Mouse (Mus musculus) fat pad, adult 2 months (tissue): ENCODE results near the gene Alms1.
"Not testable (repeated sequence)": the region's sequence is repeated elsewhere in the genome, so short reads cannot be mapped to it uniquely, and the experiment has no call there.

ENCODE experiments used
- DNase-seq: peaks from one replicate; pipeline ENCODE4 v3.0.0-alpha.2; 2011; ENCODE audit warnings: low read depth, low spot score; ENCODE audit errors: extremely low read depth

The Alms1 gene

GRCm38 (mm10) chr6:85587396-85588143, at the start of gene Alms1:
Alms1 (plus strand) TSS chr6:85587531.
- DNase-seq, result peak; percentile 13

GRCm38 (mm10) chr6:85543351-85544175, 43.8 kb upstream of the Alms1 start:
- no peak for DNase-seq

DNA sequence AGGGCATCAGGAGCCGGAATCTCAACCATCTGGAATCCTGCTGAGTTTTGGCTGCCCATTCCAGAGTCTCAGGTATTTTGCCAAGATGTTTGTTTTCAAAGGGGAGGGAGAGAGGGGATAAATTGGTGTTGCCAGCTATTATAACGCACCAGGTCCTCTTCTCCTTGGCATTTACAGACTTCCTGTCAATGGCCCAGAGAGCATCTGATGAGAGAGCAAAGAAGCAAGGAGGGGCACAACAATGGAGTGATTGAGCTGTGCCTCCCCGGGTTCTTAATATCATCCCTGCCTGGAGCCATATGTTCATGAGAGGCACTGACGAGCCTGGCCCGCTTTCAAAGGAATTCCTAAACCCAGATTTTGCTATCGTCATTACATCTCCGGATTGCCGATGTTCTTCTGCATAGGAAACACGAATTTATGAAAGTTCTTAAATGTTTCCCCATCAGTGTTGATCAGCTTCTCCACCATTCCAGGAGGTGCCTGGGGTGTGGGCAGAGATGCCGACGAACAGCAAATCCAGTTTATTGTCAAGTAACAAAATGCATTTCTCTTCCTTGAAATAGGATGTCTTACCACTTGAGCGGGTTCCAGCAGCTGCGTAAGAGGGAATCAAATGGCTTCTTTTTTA, 43.0 kb upstream of the Alms1 start:
- no peak for DNase-seq

DNA sequence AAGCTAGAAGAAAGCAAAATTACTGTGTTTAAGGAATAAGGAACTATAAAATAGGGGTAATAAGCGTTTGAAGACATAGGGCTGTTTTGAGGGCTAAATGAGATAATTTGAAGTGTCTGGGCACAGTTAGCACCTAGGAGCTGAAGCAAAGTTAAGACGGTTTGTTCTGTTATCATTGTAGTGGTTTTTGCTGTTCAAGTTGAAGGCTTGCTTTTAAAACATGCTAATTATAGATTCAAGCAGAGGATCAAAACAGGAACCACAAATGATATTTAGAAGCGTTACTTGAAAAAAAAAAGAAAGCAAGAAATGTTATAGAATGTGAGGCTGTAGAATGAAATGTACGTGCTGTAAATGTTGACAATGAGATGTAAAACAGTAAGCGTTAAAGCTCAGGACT, 39.7 kb upstream of the Alms1 start:
- no peak for DNase-seq

GRCm38 (mm10) chr6:85562374-85562773, 25.0 kb upstream of the Alms1 start:
- DNase-seq, result no peak

DNA sequence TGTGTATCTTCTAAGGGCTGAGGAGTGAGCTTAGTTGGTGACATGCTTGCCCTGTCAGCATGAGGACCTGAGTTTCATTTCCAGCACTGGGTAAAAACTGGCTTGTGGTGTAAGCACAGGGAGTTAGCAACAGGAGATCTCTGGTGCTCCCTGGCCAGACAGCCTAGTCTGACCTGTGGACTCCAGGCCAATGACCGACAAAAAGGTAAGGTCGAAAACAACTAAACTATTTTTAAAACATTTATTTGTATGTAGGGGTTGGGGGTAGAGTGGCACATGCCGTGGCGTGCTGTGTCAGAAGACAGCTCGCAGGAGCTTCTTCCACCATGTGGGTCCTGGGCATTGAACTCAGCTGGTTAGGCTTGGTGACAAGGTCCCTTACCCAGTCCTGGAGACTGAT, 14.5 kb upstream of the Alms1 start:
- no peak for DNase-seq

- DNase-seq, result no peak
Measured at GRCm38 (mm10) chr6:85581688-85582087, 5.6 kb upstream of the Alms1 start.

DNA sequence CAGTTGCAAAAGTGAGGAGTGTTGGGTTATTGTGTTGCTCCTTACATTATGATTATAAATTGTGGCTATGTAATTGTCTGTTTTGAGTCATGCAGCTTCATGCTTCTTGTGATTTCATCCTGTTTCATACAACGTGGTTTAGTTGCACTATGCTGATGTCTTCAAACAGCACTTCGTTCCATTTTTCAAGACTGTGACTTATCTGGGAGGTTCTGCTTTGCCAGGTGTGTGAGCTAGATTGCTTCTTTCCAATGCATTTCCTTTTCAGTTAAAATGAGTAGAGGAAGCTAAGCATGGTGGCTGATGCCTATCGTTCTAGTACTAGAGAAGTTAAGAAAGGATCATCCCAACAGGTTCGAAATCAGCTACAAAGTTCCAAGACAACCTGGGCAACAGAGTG, 2.7 kb upstream of the Alms1 start:
- no peak for DNase-seq

DNA sequence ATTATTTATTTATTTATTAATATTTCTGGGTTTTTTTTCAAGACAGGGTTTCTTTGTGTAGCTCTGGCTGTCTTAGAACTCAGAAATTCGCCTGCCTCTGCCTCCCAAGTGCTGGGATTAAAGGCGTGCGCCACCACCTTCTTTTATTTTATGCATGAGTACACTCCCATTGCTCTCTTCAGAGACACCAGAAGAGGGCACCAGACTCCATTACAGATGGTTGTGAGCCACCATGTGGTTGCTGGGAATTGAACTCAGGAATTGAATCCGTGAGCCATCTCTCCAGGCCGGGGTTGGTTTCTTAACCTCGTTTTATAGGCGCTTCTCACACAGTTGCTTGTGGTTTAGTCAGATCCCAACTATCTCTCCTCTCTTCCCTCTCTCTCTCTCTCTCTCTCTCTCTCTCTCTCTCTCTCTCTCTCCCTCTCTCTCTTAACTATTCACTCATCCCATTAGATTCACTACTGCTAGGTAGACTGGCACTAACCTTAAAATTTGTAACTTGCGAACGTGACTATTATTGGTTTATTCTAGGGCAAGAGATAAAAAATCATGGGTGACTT, 445 bp upstream of the Alms1 start:
- no peak for DNase-seq

GRCm38 (mm10) chr6:85588164-85588563, 833 bp downstream of the Alms1 start:
- DNase-seq, result no peak

DNA sequence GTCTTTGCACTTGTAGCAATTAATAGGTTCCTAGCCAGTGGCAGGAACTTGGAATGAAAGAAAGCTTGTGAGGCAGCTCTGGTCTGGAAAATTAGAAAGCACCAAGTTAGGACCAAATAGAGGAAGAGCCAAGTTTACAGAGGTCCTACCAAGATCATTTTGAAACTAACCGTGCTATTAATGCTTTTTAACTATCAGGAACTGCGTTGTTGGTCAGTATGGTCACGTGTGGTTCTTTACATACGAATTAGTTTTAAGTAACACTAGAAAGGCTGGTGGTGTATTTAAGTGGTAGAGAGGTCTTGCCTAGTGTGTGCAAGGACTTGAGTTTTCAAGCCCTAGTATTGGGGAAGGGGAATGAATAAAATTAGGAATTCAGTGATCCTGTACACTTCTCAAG, 1.2 kb downstream of the Alms1 start:
- DNase-seq, result no peak

GRCm38 (mm10) chr6:85590116-85590515, 2.8 kb downstream of the Alms1 start:
- DNase-seq, result no peak

- DNase-seq, result no peak
Measured at GRCm38 (mm10) chr6:85599310-85599709, 12.0 kb downstream of the Alms1 start.

DNA sequence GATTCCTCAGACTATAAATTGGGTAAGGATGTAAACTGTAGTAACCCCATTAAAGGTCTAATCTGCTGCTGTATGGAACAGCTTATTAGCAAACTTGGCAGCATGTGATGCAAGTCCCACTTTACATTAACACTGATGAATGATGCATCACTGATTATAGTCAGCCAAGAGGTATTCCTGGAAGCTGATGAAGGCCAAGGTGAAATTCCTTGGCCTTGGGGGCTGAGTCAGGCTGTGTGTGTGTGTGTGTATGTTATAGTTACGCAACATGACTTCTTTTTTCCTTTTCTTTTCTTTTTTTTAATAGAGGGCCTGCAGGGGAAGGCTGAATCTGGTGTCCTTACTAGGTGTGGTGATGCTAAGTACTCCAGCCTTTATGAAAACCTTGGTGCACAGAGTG, 23.2 kb downstream of the Alms1 start:
- DNase-seq, result no peak

GRCm38 (mm10) chr6:85620826-85621225, 33.5 kb downstream of the Alms1 start:
- no peak for DNase-seq

DNA sequence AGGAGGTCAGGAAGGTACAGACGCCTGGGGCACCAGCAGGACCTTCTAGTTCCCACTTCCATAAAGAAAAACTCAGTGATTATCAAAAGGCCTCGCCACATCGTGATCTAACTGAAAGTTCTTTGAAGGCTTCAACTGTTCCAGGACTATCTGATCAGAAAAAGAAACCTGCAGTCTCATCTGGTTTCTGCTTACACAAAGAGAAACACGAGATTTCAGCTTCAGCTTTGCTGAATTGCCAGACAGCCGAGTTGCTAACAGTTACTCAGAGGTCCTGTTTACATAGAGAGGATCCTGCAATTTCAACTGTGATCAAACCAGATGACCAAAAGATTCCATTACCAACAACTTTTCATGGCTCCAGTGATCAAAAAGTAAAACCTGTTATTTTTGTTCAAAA, 34.3 kb downstream of the Alms1 start:
- DNase-seq, result no peak

GRCm38 (mm10) chr6:85624511-85624910, 37.2 kb downstream of the Alms1 start:
- no peak for DNase-seq

DNA sequence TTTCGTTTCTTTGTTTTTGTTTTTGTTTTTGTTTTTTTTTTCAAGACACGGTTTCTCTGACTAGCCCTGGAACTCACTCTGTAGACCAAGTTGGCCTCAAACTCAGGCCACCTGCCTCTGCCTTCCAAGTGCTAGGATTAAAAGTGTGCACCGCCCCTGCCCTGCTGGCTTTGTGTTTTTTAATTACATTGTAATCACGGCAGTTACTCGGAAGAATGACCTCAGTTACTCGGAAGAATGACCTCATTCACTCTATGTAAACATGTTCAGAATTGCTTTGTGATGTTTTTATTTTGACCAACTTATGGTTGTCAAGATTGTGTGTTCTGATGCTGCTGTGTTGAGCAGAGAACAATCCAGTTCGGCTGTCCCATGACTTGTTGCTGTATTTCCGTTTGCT, 45.8 kb downstream of the Alms1 start:
- DNase-seq, result no peak

DNA sequence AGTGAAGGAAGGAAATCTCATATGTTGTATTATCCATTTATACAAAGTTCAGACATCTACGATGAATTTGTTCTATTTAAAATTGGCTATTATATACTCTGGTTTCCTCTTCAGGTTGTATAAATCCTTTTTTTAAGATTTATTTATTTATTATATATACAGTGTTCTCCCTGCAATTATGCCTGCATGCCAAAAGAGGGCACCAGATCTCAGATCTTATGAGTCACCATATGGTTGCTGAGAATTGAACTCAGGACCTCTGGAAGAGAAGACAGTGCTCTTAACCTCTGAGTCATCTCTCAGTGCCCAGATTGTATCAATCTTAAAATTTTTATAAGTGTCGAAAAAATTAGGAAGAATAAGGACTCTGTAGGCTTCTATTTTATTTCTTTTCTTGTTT, 65.9 kb downstream of the Alms1 start:
- no peak for DNase-seq

DNA sequence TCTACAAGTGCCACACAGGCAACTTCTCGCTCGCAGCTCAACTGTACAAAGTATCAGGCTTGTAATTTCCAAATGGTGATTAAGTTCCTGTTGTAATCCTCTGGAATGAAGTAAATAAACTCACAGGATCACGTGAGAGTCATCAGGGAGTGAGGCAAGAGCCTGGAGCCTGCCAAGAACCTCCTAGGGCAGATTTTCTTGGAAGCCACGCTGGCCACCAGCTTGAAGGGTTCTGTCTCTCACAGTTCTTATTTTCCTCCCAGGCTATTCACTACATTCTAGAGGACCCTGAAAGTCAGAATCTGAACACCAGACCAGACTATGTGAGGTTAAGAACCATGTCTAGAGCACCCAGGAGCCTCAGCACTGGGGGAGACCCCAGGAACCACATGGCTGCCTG, 114.6 kb downstream of the Alms1 start:
- not testable (repeated sequence) for DNase-seq

DNA sequence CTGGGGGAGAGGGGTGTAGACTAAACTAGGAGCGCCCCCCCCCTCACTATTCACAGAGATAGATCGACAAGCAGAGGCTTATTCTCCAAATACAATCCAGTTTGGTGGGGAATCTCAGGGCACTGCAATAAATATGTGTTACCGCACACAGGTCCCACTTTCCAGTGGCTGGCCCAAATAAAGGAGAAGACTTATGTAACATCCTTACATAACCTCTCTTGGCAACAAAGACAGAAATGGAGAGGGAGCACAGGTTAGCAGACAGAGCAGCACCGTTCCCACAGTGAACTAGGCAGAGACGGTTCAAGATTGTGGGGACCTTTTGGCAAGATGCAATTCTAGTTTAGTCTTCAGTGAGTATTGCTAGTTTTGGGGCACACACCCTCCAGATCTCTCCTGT, 121.9 kb downstream of the Alms1 start:
- not testable (repeated sequence) for DNase-seq

- not testable (repeated sequence) for DNase-seq
Measured at GRCm38 (mm10) chr6:85709607-85710006, 122.3 kb downstream of the Alms1 start.
